Mouse (Mus musculus): ENCODE results near the gene Klhl33. TPM values are rescaled to one million over a fixed set of nuclear protein-coding genes. Genes with fewer than 3 reads are reported as not detected.
"Not testable (repeated sequence)": the region's sequence is repeated elsewhere in the genome, so short reads cannot be mapped to it uniquely, and the experiment has no call there.

The Klhl33 gene
- total RNA-seq, 2 experiments from 2014 or later: 2.3 to 3.2 TPM

DNA sequence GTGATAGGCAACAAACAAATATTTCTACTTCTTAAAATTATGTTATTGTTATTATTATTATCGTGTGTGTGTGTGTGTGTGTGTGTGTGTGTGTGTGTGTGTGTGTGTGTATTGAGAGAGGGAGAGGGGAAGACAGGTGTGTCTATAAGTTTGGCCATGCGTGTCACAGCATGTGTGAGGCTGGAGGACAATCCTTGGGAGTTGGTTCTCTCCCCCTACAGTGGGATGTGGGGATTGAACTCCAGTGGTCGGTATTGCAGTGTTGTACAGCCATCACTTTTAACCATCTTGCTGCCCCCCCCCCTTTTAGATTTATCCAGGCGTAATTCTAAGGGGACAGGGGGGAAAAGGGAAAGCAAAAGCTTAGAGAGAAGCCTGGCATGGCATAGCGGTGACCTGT lies 28.7 kb downstream of the Klhl33 start:
- intact Hi-C loops (cut with DNase I): no loop called here
- DNase-seq (ENCODE audit: low spot score in 2 of 2): no peak

DNA sequence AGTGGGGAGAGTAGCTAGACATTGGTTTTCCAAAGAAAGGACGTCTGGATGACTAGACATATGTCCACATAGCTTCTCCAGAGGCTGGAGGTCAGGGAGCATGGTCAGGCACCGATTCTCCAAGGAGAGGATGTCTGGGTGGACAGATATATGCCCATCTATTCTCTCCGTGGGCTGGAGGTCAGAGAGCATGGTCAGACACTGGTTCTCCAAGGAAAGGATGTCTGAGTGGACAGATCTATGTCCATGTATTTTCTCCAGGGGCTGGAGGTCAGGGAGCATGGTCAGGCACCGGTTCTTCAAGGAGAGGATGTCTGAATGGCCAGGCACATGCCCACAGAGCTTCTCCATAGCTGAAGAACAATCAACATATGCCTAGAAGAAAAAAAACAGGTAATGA lies 29.1 kb downstream of the Klhl33 start:
- no peak for DNase-seq (ENCODE audit: low spot score in 2 of 2)
- intact Hi-C loops (cut with DNase I): no loop called here

DNA sequence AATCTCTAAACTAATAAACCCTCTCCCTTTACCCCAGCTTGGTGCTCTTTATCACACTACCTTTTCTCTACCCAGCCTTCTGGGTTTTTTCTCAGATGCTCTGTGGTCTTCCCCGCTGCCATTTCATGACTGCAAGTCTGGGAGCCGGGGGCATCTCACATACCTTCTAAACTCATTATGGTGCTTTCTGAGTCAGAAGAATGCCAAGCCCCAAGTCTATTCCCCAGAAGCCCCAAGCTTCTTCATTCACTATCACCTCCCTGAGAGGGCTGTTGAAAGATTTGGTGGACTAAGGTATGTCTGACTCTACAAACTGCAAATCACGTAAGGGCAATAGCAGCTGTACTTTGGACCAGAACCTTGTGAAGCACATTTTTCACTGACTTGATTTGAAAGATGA lies 30.3 kb downstream of the Klhl33 start:
- intact Hi-C loops (cut with DNase I): no loop called here
- no peak for DNase-seq (ENCODE audit: low spot score in 2 of 2)

- peak in 1 of 2 experiments; percentile 2 for DNase-seq (ENCODE audit: low spot score in 2 of 2)
- intact Hi-C loops (cut with DNase I): not testable (repeated sequence)
Measured at GRCm38 (mm10) chr14:50865005-50865404, 32.3 kb downstream of the Klhl33 start.

- no peak for DNase-seq (ENCODE audit: low spot score in 2 of 2)
- intact Hi-C loops (cut with DNase I): no loop called here
Measured at GRCm38 (mm10) chr14:50862641-50863040, 34.7 kb downstream of the Klhl33 start.

DNA sequence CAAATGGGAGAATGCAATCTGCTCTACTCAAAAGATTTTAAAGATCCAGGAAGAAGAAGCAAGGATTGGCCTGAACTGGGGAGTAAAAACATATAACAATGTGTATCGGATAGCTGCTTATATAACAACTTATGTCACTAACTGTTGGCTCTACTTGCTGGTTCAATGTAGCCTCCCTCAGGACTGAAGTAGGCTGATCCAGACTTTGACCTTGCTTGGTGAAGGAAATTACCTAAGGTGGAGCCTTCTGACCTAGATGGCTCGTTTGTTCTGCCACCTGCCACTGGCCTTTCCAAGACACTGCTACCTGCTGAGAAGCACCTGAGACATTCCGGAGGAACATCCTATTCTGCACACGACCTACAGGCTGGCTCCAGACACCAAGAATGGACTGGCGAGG lies 41.5 kb downstream of the Klhl33 start:
- no peak for DNase-seq (ENCODE audit: low spot score in 2 of 2)
- intact Hi-C loops (cut with DNase I): no loop called here

Other genes with a start within 250 kb of the Klhl33 start
- gene Olfr747, start 204.3 kb downstream of the Klhl33 start, total RNA-seq (2021): not detected
- gene Olfr748, start 190.1 kb downstream of the Klhl33 start, total RNA-seq (2021): not detected
- not detected for gene Olfr749, start 152.4 kb downstream of the Klhl33 start, total RNA-seq (2021)
- 10 to 100 TPM; 57.2 to 63.9 TPM for gene Ttc5, start 112.0 kb downstream of the Klhl33 start, total RNA-seq (2021)
- not detected for gene Ccnb1ip1, start 89.8 kb downstream of the Klhl33 start, total RNA-seq (2021)
- gene Parp2, start 89.7 kb downstream of the Klhl33 start, total RNA-seq (2021): 10 to 100 TPM; 23.0 to 24.7 TPM
- gene Tep1, start 26.9 kb downstream of the Klhl33 start, total RNA-seq (2021): 1 to 10 TPM; 2.4 to 5.0 TPM
- 10 to 100 TPM; 30.7 to 34.6 TPM for gene Osgep, start 27.4 kb upstream of the Klhl33 start, total RNA-seq (2021)
- 10 to 100 TPM; 51.7 to 55.9 TPM for gene Apex1, start 27.5 kb upstream of the Klhl33 start, total RNA-seq (2021)
- gene Pip4p1, start 33.3 kb upstream of the Klhl33 start, total RNA-seq (2021): 100 to 1,000 TPM in 1 of 2 experiments, 10 to 100 TPM in 1; 97.5 to 102 TPM
- gene Pnp, start 33.6 kb upstream of the Klhl33 start, total RNA-seq (2021): 10 to 100 TPM; 12.0 to 13.6 TPM
- gene Gm49342, start 47.0 kb upstream of the Klhl33 start, total RNA-seq (2021): 10 to 100 TPM; 11.4 to 18.0 TPM
- 1 to 10 TPM; 1.1 to 1.9 TPM for gene Pnp2, start 58.5 kb upstream of the Klhl33 start, total RNA-seq (2021)
- under 1 TPM in 1 of 2 experiments, not detected in 1; 0.27 TPM for gene Rnase10, start 110.2 kb upstream of the Klhl33 start, total RNA-seq (2021)
- gene Rnase9, start 144.4 kb upstream of the Klhl33 start, total RNA-seq (2021): not detected
- gene Rnase11, start 152.7 kb upstream of the Klhl33 start, total RNA-seq (2021): not detected
- not detected for gene Rnase12, start 160.2 kb upstream of the Klhl33 start, total RNA-seq (2021)
- gene Olfr750, start 176.9 kb upstream of the Klhl33 start, total RNA-seq (2021): not detected
- 10 to 100 TPM; 20.5 to 21.8 TPM for gene Rnase4, start 193.6 kb upstream of the Klhl33 start, total RNA-seq (2021)
- gene Ang, start 193.6 kb upstream of the Klhl33 start, total RNA-seq (2021): 1 to 10 TPM; 6.3 to 6.4 TPM
- not detected for gene Eddm3b, start 216.9 kb upstream of the Klhl33 start, total RNA-seq (2021)
- gene Rnase6, start 226.4 kb upstream of the Klhl33 start, total RNA-seq (2021): under 1 TPM in 1 of 2 experiments, not detected in 1; 0.32 TPM
- under 1 TPM; 0.57 to 0.73 TPM for gene Rnase1, start 249.3 kb upstream of the Klhl33 start, total RNA-seq (2021)